Mouse (Mus musculus) neural tube, embryonic 10.5 days (tissue): ENCODE data around the gene Rin2.
"Not testable (repeated sequence)": the region's sequence is repeated elsewhere in the genome, so short reads cannot be mapped to it uniquely, and the experiment has no call there.

Experiments used
- DNase-seq: peaks from one replicate; pipeline ENCODE4 v3.0.0-alpha.2; 2017; ENCODE audit warnings: low spot score; ENCODE audit errors: extremely low spot score

Gene Rin2

GRCm38 (mm10) chr2:145890571-145890970 lies 215.6 kb downstream of the Rin2 start:
- no peak for DNase-seq

GRCm38 (mm10) chr2:145893756-145894155 lies 218.7 kb downstream of the Rin2 start:
- no peak for DNase-seq

- DNase-seq = no peak
Measured at GRCm38 (mm10) chr2:145898106-145898505, 223.1 kb downstream of the Rin2 start.

GRCm38 (mm10) chr2:145900318-145900717 lies 225.3 kb downstream of the Rin2 start:
- DNase-seq = not testable (repeated sequence)

- DNase-seq = no peak
Measured at GRCm38 (mm10) chr2:145901861-145902260, 226.8 kb downstream of the Rin2 start, which contains the start of gene Naa20. Naa20 (plus strand) TSS chr2:145902099.

GRCm38 (mm10) chr2:145903061-145903901 lies 228.3 kb downstream of the Rin2 start:
- peak; percentile 92 for DNase-seq

GRCm38 (mm10) chr2:145903983-145904616 lies 229.1 kb downstream of the Rin2 start:
- no peak for DNase-seq

GRCm38 (mm10) chr2:145905156-145905555 lies 230.1 kb downstream of the Rin2 start:
- no peak for DNase-seq

GRCm38 (mm10) chr2:145905884-145906283 lies 230.9 kb downstream of the Rin2 start:
- DNase-seq = not testable (repeated sequence)

- no peak for DNase-seq
Measured at GRCm38 (mm10) chr2:145920941-145921650, 246.1 kb downstream of the Rin2 start.

- DNase-seq = peak; percentile 97
Measured at GRCm38 (mm10) chr2:145934339-145935231, 259.6 kb downstream of the Rin2 start, which contains the start of the genes Cfap61 and Crnkl1. Cfap61 (plus strand) TSS chr2:145934784. Crnkl1 (minus strand) TSS chr2:145935014.

GRCm38 (mm10) chr2:145936975-145937374 lies 262.0 kb downstream of the Rin2 start:
- DNase-seq = no peak
